In genomic region chr8:110902579-110902965, GRCm38 (mm10) we compare ENCODE assay signal across 8 mouse cellular contexts. TPM values are rescaled to one million over a fixed set of nuclear protein-coding genes. Genes with fewer than 3 reads are reported as not detected.
DNase-seq lines count a peak whose midpoint lies in the region; ATAC-seq and TF ChIP-seq lines count a peak whose summit lies in the region.

No protein-coding gene starts in this region.

- H3K9ac ChIP-seq in forebrain, embryonic 12.5 days: no peak overlapping the region
- H3K9ac ChIP-seq in limb, embryonic 12.5 days (replicated peaks): no peak overlapping the region
- no peak overlapping the region for H3K9ac ChIP-seq in neural tube, embryonic 14.5 days (replicated peaks; ENCODE audit: low read depth, low read length)

- H3K9me3 ChIP-seq in forebrain, embryonic 12.5 days: no peaks in the 10 kb centered on the region
- H3K9me3 ChIP-seq in limb, embryonic 12.5 days: no peaks in the 10 kb centered on the region
- no peaks in the 10 kb centered on the region for H3K9me3 ChIP-seq in neural tube, embryonic 14.5 days (ENCODE audit: control insufficient read depth, low read length)

- intact Hi-C loops in left cerebral cortex, adult 2 months (cut with DNase I): no loop called here
- intact Hi-C loops in left cerebral cortex, postnatal 36 days (cut with DNase I): no loop called here

- H3K4me1 ChIP-seq in forebrain, embryonic 12.5 days: peaks cover 5% of the 10 kb centered on the region
- peaks cover 3% of the 10 kb centered on the region for H3K4me1 ChIP-seq in limb, embryonic 12.5 days (replicated peaks)
- H3K4me1 ChIP-seq in neural tube, embryonic 14.5 days (ENCODE audit: control insufficient read depth, insufficient read depth, low read length): peaks cover 4% of the 10 kb centered on the region; the same call in 1 of the 2 replicates

- H3K27me3 ChIP-seq in forebrain, embryonic 12.5 days: no peaks in the 10 kb centered on the region; the same call in 1 of the 2 replicates
- no peaks in the 10 kb centered on the region for H3K27me3 ChIP-seq in limb, embryonic 12.5 days
- no peaks in the 10 kb centered on the region for H3K27me3 ChIP-seq in neural tube, embryonic 14.5 days (ENCODE audit: control insufficient read depth, insufficient read depth, low read length)

- WGBS in forebrain, embryonic 12.5 days: 57% methylated on average over 2 of the region's 2 CpGs
- 55% methylated on average over 2 of the region's 2 CpGs for WGBS in limb, embryonic 12.5 days
- 60% methylated on average over 2 of the region's 2 CpGs for WGBS in neural tube, embryonic 14.5 days

- peak overlapping the region; percentile 60 for H3K4me2 ChIP-seq in forebrain, embryonic 12.5 days
- H3K4me2 ChIP-seq in limb, embryonic 12.5 days: peak overlapping the region; percentile 65
- H3K4me2 ChIP-seq in neural tube, embryonic 14.5 days (ENCODE audit: low read depth, low read length): no peak overlapping the region

- peaks cover 9% of the 10 kb centered on the region; the same call in 1 of the 2 replicates for H3K36me3 ChIP-seq in forebrain, embryonic 12.5 days (replicated peaks)
- peaks cover 20% of the 10 kb centered on the region for H3K36me3 ChIP-seq in limb, embryonic 12.5 days
- no peaks in the 10 kb centered on the region for H3K36me3 ChIP-seq in neural tube, embryonic 14.5 days (ENCODE audit: control insufficient read depth, insufficient read depth, low read length)

- H3K27ac ChIP-seq in left cerebral cortex, adult 2 months: no peak overlapping the region
- H3K27ac ChIP-seq in forebrain, embryonic 12.5 days: no peak overlapping the region
- no peak overlapping the region for H3K27ac ChIP-seq in limb, embryonic 12.5 days
- H3K27ac ChIP-seq in neural tube, embryonic 14.5 days (ENCODE audit: low read depth, low read length): no peak overlapping the region

- peak overlapping the region; percentile 74 for H3K4me3 ChIP-seq in left cerebral cortex, adult 2 months
- H3K4me3 ChIP-seq in forebrain, embryonic 12.5 days (replicated peaks): peak overlapping the region; percentile 73
- H3K4me3 ChIP-seq in limb, embryonic 12.5 days (replicated peaks): peak overlapping the region; percentile 73
- peak overlapping the region; percentile 69; the same call in 1 of the 2 replicates for H3K4me3 ChIP-seq in neural tube, embryonic 14.5 days (ENCODE audit: low read depth, low read length)

- no peak for DNase-seq in left cerebral cortex, adult 2 months (ENCODE audit: extremely low spot score in 1 of 2, low spot score in 2 of 2)
- DNase-seq in left cerebral cortex, postnatal 36 days (ENCODE audit: low spot score in 2 of 2): no peak
- DNase-seq in urinary bladder, postnatal 10 days (ENCODE audit: low spot score): no peak
- no peak for DNase-seq in adrenal gland, adult 18-20 months (ENCODE audit: low spot score in 2 of 2)
- no peak for DNase-seq in spleen, postnatal 36 days (ENCODE audit: low spot score in 2 of 2)

- ATAC-seq in forebrain, embryonic 12.5 days (ENCODE audit: low FRiP score): peak; percentile 55
- peak; percentile 28; the same call in 1 of the 2 replicates for ATAC-seq in limb, embryonic 12.5 days (ENCODE audit: insufficient number of reproducible peaks, insufficient read depth, low FRiP score, low TSS enrichment, low read depth)
- ATAC-seq in neural tube, embryonic 14.5 days (ENCODE audit: low read depth): 0 out of 2 replicates have a peak, but pooled peaks have one; percentile 31

- TF ChIP-seq CTCF in left cerebral cortex, adult 2 months (IDR thresholded peaks at IDR 0.05): no peak

RNA-seq across cellular contexts. Expression of gene Fuk, which starts 0.3 kb away (rescaled TPM):
- 10 to 100 TPM; 20.7 to 21.0 TPM for total RNA-seq in left cerebral cortex, adult 2 months (2021)
- 10 to 100 TPM; 17.2 to 21.7 TPM for total RNA-seq in left cerebral cortex, postnatal 36 days (2021)
- 13.2 and 14.4 TPM in 2 replicates for polyA plus RNA-seq in forebrain, embryonic 12.5 days (2016; fragmentation: Nextera tagmentation; extraction: Ambion mirVana)
- 17.9 and 20.3 TPM in 2 replicates for polyA plus RNA-seq in limb, embryonic 12.5 days (2016; fragmentation: Nextera tagmentation; extraction: Ambion mirVana)
- polyA plus RNA-seq in neural tube, embryonic 14.5 days (2014; fragmentation: Nextera tagmentation; extraction: Ambion mirVana): 3.9 and 5.4 TPM in 2 replicates
- 1 to 10 TPM; 8.3 to 8.7 TPM for total RNA-seq in adrenal gland, adult 18-20 months (2021)

RNA-seq across cellular contexts. Expression of gene St3gal2, which starts 17.1 kb away (rescaled TPM):
- 10 to 100 TPM; 88.4 to 97.4 TPM for total RNA-seq in left cerebral cortex, adult 2 months (2021)
- 10 to 100 TPM; 93.3 to 94.1 TPM for total RNA-seq in left cerebral cortex, postnatal 36 days (2021)
- 26.2 and 27.2 TPM in 2 replicates for polyA plus RNA-seq in forebrain, embryonic 12.5 days (2016; fragmentation: Nextera tagmentation; extraction: Ambion mirVana)
- polyA plus RNA-seq in limb, embryonic 12.5 days (2016; fragmentation: Nextera tagmentation; extraction: Ambion mirVana): 41.6 and 44.2 TPM in 2 replicates
- polyA plus RNA-seq in neural tube, embryonic 14.5 days (2014; fragmentation: Nextera tagmentation; extraction: Ambion mirVana): 12.7 and 15.0 TPM in 2 replicates
- 10 to 100 TPM; 16.0 to 18.1 TPM for total RNA-seq in adrenal gland, adult 18-20 months (2021)

RNA-seq across cellular contexts. Expression of gene Sf3b3, which starts 56.0 kb away (rescaled TPM):
- 10 to 100 TPM; 61.8 to 66.5 TPM for total RNA-seq in left cerebral cortex, adult 2 months (2021)
- total RNA-seq in left cerebral cortex, postnatal 36 days (2021): 10 to 100 TPM; 57.9 to 65.3 TPM
- polyA plus RNA-seq in forebrain, embryonic 12.5 days (2016; fragmentation: Nextera tagmentation; extraction: Ambion mirVana): 187 and 189 TPM in 2 replicates
- 207 and 211 TPM in 2 replicates for polyA plus RNA-seq in limb, embryonic 12.5 days (2016; fragmentation: Nextera tagmentation; extraction: Ambion mirVana)
- 87.3 and 109 TPM in 2 replicates for polyA plus RNA-seq in neural tube, embryonic 14.5 days (2014; fragmentation: Nextera tagmentation; extraction: Ambion mirVana)
- 10 to 100 TPM; 54.0 to 65.8 TPM for total RNA-seq in adrenal gland, adult 18-20 months (2021)

RNA-seq across cellular contexts. Expression of gene Cog4, which starts 56.2 kb away (rescaled TPM):
- 10 to 100 TPM; 49.0 to 59.1 TPM for total RNA-seq in left cerebral cortex, adult 2 months (2021)
- 10 to 100 TPM; 51.7 to 61.4 TPM for total RNA-seq in left cerebral cortex, postnatal 36 days (2021)
- 64.5 and 73.6 TPM in 2 replicates for polyA plus RNA-seq in forebrain, embryonic 12.5 days (2016; fragmentation: Nextera tagmentation; extraction: Ambion mirVana)
- 84.9 and 88.6 TPM in 2 replicates for polyA plus RNA-seq in limb, embryonic 12.5 days (2016; fragmentation: Nextera tagmentation; extraction: Ambion mirVana)
- polyA plus RNA-seq in neural tube, embryonic 14.5 days (2014; fragmentation: Nextera tagmentation; extraction: Ambion mirVana): 64.6 and 78.1 TPM in 2 replicates
- 10 to 100 TPM; 78.4 to 92.3 TPM for total RNA-seq in adrenal gland, adult 18-20 months (2021)

Comparison
In these comparisons a context has a peak if more than half of its experiments do, and no peak if none do; other contexts are left out.
1. RNA of gene St3gal2, which starts 17.1 kb away (total RNA-seq): 88.4 to 97.4 TPM in left cerebral cortex, adult 2 months and 93.3 to 94.1 TPM in left cerebral cortex, postnatal 36 days; 16.0 to 18.1 TPM in adrenal gland, adult 18-20 months; every median in the first group is over 4 times any median in the second.
2. Peak in every context shown above with its lines, with median percentiles within 50 percentile points of each other: H3K4me3 ChIP-seq and ATAC-seq.